Mouse (Mus musculus): ENCODE measurements around the gene Apoc3.

Apoc3 gene

DNA sequence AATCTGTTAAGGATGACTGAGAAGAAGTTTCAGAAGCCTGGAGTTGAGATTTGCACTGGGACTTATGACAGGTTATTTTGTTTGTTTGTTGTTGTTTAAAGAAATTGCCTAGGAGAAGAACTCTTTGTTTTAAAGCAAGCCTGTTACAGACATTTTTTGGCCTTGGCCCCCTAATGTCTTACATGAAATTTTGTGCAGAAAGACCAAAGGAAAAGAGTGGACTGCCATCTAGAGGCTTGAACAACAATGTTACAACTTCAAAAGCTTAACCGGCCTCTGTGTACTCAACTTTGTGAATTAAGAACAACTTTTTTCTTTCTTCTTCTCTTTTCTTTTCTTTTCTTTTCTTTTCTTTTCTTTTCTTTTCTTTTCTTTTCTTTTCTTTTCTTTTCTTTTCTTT is 43.8 kb downstream of the Apoc3 start:
- DNase-seq = peak in 1 of 2 experiments; percentile 47

DNA sequence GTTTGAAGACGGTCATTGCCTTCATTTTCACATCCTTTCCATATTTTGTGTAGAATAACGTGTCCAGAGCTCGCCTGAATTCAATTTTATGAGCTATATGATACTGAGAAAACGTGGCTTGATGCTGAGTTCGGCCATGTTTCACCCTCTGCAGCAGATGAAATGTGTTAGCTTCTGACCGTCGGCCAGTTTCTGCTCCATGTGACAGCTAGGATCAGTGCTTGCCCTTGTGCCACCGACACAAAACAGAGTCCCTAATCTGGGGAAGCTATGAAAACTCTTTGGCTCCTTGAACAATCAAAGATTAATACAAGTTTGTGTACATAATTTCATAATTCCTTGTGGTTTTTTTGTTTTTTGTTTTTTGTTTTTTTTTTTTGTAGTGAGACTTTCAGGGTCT is 44.2 kb downstream of the Apoc3 start:
- no peak for DNase-seq

DNA sequence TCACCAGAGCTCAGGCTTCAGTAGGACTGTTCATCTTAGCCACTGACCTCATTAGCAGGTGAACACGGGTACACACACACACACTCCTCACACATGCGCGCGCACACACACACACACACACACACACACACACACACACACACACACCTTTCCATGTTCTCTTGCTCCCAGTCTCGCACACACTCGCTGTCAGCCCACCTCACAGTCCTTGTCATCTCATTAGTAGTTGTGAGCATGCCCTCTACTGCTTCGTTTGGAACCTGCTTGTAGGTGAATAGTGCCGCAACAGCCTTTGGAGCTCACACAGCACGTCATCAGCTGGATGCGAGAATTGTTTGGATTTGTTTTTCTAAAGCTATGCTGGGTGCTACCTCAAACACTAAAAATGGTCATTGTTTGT is 46.1 kb downstream of the Apoc3 start:
- no peak for DNase-seq

DNA sequence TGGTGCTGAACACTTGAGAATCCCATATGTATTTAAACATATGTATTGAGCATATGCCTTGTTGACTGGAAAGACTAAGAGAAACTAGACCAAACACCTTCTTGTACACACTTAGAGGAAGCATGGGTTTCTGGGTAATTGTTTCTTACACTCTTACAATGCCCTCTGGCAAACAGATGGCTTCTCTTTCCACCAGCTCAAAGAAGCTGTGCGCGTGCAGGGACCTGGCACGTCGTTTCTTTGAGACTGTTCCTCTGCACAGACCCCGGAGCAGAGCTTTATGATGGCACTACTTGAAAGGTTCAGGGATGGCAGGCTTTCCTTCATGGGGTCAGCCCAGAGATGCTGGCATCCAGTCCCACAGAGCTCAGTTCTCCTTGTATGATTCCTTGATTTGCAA is 46.5 kb downstream of the Apoc3 start:
- no peak for DNase-seq

DNA sequence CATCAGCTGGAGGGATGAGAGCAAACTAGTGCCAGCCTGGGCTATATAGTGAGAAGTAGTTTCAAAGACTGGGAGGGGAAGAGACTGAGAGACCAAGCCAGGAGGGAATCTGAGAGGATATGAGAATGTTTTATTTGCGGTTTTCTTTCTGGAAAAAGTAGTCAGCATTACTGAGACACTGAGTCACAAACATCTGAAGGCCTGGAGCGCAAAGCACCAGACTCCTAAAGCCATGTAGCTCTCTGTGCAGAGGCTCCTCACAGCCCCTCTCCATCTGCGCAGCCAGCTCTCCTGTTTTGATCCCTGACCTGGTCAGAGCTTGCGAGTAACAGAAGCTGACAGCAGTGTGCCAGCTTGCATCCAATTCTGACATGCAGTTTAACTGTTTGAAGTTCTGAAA is 47.1 kb downstream of the Apoc3 start:
- no peak for DNase-seq

DNA sequence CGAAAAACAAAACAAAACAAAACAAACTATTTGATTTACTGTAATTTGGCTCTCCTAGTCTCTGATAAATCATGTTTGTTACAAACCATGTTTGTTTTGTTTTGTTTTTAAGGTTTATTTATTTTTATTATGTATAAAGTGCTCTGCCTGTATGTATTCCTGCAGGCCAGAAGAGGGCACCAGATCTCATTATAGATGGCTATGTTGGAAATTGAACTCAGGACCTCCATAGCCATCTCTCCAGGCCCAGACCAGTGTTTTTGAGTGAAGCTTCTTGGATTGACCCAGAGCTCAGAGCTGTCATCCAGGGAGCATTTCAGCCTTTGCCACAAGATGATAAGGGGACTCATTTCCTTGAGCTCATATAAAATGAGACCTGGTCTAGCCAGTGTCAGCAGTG is 49.0 kb downstream of the Apoc3 start:
- no peak for DNase-seq

DNA sequence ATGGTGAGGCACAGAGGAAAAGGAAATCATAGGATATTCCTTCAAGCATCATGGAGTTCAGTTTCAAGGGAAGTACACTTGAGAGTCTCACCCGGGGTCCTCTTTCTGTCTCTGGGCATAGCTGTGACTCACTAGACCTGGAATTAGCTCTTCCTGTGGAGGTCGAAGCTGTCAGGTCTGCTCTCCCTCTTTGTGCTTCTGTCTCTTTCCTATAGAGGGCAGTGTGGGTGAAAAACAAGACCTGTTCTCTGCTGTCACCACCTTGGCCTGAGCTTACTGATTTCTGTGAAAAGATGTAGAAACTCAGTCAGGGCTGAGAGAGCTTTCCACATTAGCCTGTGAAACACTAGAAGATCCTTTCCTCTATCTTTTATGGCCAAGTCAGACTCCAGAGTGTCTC is 50.2 kb downstream of the Apoc3 start:
- DNase-seq = peak; percentile 46 to 67

DNA sequence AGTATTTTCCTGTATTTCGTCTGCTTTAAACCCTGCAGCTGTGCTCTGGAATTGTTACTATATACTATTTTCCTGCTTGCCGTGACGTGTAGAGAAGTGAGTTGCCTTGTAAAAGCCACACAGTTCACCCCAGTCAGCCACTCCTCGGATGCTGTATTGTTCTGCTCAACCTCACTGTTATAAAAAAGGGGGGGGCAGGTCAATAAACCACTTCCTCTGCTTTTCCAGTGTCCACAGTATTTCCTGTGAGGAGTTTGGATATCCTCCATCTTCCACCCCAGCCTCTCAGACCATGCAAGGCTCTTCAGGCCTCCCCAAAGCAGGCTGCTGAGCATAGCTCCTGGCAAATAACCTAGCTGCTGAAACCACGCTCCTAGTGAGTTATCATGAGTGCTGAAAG is 50.9 kb downstream of the Apoc3 start:
- peak in 1 of 2 experiments; percentile 28 for DNase-seq
